Mouse (Mus musculus) gastrocnemius, postnatal 14 days (tissue): ENCODE measurements at regions not wholly inside any gene's neighbourhood (a gene's known extent, or its start where the extent isn't known, plus 50 kb on each side); places are given as distances from the start of the nearest gene placed in this dataset.

Source experiments
- DNase-seq: peaks from one replicate; pipeline ENCODE4 v3.0.0; 2021; ENCODE audit warnings: mixed read lengths
- intact Hi-C: fragments of 180-260 bp; cut with DNase I; formaldehyde crosslinking; loops from one replicate; pipeline ENCODE4 v1.15.1; 2025; ENCODE audit warnings: low total_unique reads

DNA sequence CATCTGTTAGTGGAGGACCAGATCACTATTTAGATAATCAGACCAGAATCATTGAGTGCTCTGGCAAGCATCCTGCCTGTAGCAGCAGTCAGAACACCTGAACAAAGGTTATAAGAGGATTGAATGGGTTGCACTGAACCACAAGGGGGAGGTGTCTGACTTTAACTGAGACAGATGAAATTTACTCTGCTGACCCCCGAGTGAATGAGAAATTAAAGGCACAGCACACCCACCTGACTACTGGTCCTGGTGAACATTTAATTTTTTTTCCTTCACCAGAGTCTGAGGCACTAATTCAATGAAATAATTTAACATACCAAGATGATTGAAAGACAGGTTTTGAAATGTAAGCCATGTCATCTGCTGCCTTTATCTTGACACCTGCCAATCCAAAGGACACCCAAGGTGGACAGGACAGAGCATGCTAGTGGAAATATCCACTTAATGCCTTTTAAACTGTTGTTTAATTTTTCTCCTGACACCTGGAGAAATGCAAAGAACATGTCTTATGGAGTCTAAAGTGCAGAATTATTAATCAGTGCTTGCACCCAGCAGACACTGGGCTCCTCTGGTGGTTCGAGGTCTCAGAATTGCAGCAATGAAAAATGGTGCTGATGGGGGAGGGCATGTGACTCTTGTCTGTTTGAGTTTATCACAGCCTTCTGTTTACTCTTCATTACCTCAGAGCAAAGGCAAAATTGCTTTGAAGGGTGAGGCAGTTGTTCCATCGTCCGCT lies 265.0 kb downstream of the Cmpk2 start:
- no peak for DNase-seq
- intact Hi-C loops, result no loop called here

GRCm38 (mm10) chr12:26723399-26723798 lies 254.4 kb downstream of the Cmpk2 start:
- DNase-seq, result no peak

GRCm38 (mm10) chr12:26698838-26699237 lies 229.8 kb downstream of the Cmpk2 start:
- DNase-seq, result no peak
- intact Hi-C loops, result no loop called here

More at GRCm38 (mm10) chr12:26723399-26723798, 254.4 kb downstream of the Cmpk2 start:
- intact Hi-C loops, result no loop called here

- DNase-seq, result no peak
Measured at GRCm38 (mm10) chr12:26688048-26688447, 219.0 kb downstream of the Cmpk2 start.

DNA sequence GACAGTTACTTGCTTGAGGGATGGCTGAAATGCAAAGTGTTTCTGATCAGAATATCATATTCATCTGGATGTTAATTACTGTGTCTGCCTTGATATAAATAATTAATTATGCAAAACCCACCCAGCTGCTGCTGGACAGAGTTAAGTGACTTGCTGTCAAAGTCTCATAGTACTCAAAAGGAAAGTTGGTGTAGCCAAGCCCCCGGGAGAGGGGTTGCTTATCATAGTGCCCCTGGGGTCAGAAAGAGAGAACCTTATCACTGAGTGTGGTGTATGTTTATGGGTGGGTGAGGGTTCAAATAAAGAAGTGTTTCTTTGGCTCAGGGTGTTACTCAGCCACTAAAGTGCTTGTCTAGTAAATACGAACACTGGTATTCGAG lies 211.6 kb downstream of the Cmpk2 start:
- no peak for DNase-seq
- intact Hi-C loops, result no loop called here

More at GRCm38 (mm10) chr12:26688048-26688447, 219.0 kb downstream of the Cmpk2 start:
- intact Hi-C loops, result no loop called here

DNA sequence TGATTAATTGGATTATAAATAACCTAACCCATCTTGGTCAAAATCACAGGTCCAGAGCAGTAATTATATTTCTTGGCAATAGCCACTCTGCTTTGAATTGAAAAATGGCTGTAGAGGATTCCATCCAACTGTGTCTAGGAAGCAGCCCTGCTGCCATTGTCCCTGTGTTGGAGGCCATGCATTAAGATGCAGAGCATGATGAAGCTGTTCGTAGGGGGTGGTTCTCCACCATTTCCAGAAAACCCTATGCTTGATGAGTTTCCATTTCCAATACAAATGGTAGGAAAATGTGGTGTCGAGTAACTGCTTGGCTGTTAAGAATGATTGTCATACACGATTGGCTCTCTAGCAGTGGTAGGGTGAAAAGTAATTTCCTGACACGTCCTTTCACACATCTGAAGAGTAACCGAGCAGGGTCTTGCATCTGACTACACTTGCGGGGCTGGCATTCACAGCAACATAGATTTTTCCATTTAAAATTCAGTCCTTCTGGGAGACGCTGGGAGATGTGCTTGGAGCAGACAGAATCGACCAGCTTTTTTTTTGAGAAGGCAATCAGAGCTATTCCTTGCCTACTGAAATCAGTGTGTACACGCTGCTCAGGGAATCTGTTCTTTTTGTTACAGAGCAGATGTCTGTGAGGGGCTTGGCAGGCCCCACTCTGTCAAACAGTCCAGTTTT lies 211.0 kb downstream of the Cmpk2 start:
- intact Hi-C loops, result no loop called here

DNA sequence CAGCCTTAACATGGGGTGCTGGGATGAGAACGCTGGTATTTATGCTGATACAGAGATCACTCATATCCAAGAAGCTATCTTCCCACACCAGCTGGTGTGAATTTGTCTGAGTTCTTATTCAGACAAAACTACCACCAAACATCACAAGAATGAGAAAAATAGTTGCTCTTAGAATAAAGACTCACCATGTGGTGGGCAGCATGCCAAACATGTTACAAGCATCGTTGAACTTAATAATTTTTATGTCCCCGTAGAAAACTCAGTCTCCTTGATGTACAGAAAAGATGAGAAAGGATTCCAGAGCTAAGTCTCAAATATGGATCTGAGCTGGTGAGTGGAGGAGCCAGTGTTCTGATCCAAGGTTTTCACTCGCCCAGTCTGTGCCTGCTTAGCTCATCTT lies 196.5 kb downstream of the Cmpk2 start:
- no peak for DNase-seq
- intact Hi-C loops, result no loop called here

More for the DNA sequence above, 211.0 kb downstream of the Cmpk2 start:
- DNase-seq, result no peak

- intact Hi-C loops, result no loop called here
- DNase-seq, result no peak
Measured at GRCm38 (mm10) chr12:26654251-26654650, 185.2 kb downstream of the Cmpk2 start.

DNA sequence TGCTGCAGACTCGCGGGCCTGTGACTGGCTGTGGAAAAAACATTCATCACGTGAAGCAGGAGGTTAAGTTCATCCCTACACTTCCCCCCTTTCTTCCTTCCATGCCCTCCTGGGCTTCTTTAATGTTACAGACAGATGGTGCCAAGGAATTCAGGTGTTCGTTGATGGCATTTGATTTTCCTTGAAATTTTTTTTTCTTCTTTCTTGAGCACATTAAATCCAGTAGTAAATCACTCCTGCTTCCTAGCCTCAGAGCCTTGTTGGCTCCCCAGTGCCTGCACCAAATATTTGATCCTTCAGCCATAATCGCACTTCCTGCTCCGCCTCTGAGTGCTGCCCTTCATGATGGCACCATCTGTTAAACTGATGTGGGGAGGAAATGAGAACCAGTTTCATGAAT lies 184.8 kb downstream of the Cmpk2 start:
- intact Hi-C loops, result no loop called here
- no peak for DNase-seq

DNA sequence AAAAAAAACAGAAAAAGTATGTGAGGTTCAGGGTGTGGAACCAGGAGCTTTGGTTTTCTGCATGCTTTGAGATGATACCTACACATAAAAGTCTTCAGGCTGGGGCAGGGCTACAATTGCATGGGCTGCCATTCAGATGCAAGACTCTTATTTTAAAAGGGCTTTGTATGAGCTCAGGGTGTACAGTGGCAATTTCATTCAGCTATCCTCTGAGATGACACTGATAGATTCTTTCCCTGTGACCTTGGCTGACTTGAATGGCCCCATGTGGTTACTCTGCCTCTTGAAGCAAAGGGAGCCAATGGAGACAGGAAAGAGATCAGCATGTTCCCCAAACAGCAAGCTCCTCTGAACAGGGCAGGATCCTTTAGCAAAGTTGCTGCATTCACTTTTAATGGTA lies 177.1 kb downstream of the Cmpk2 start:
- DNase-seq, result peak; percentile 10
- intact Hi-C loops, result no loop called here

DNA sequence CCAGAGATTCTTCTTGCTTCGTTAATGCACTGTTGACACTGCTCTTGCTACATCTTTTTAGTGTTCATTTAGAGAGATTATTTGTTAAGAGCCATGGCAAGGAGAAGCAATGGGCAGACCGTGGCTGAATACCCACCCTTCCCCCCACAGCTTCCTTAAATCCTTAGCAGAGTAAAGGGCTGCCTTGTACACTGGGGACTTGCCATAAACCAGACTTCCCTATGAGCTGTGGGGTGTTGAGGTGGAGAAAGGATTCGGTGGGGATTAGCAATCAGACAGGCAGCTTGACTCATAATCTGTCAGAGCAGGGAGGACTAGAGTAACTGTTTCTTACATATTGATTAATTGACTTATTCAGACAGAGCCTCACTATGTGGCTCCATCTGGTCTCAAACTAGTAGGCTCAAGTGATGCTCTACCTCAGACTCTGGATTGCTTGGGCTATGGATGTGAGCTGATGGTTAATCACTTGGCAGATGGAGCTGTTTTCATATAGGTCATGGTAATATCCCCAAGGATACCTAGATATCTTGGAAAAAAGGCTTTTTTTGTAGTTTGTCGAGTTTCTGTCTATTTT lies 166.7 kb downstream of the Cmpk2 start:
- no peak for DNase-seq
- intact Hi-C loops, result no loop called here

DNA sequence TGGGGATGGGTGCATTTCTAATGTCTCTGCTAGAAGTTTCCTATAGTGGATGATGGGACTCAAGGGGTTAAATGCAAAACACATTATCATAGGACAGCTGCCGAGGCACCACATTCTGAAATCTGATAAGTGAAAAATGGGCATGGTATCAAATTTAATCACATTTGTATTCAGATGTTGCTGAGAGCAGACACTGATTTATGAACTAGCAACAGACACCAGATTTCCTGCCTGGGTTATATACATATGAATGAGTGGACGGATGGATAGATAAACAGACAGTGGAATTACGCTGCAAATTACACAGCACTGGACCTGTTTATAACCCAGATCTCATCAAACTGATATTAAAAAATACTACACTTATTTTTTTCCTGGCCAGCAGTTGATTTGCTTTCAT lies 166.2 kb downstream of the Cmpk2 start:
- no peak for DNase-seq
- intact Hi-C loops, result no loop called here

- DNase-seq, result no peak
- intact Hi-C loops, result no loop called here
Measured at GRCm38 (mm10) chr12:26631795-26632122, 162.8 kb downstream of the Cmpk2 start.

GRCm38 (mm10) chr12:26631111-26631794 lies 162.2 kb downstream of the Cmpk2 start:
- DNase-seq, result no peak
- intact Hi-C loops, result no loop called here

- intact Hi-C loops, result no loop called here
Measured at GRCm38 (mm10) chr12:26621135-26621932, 152.3 kb downstream of the Cmpk2 start.

GRCm38 (mm10) chr12:26620501-26621134 lies 151.6 kb downstream of the Cmpk2 start:
- intact Hi-C loops, result no loop called here
- DNase-seq, result no peak

More at GRCm38 (mm10) chr12:26621135-26621932, 152.3 kb downstream of the Cmpk2 start:
- DNase-seq, result no peak

DNA sequence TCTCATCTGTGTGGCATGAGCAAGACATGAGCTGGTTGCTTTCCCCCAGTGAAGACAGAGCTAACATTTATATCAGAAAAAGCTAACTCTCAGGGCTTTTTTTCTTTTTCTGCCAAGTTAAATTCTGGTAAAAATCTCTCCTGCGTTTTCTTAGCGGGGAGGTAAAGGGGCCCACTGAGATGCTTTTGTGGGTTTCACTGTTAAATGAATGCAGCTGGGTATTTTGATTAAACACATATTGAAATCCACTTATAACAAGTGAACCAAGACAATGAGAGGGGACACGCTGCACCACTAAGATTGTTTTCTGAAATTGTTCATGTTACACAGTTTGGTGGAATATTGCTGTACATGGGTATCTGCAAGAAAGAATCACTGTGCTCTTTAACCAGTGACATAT lies 149.0 kb downstream of the Cmpk2 start:
- DNase-seq, result no peak
- intact Hi-C loops, result no loop called here

DNA sequence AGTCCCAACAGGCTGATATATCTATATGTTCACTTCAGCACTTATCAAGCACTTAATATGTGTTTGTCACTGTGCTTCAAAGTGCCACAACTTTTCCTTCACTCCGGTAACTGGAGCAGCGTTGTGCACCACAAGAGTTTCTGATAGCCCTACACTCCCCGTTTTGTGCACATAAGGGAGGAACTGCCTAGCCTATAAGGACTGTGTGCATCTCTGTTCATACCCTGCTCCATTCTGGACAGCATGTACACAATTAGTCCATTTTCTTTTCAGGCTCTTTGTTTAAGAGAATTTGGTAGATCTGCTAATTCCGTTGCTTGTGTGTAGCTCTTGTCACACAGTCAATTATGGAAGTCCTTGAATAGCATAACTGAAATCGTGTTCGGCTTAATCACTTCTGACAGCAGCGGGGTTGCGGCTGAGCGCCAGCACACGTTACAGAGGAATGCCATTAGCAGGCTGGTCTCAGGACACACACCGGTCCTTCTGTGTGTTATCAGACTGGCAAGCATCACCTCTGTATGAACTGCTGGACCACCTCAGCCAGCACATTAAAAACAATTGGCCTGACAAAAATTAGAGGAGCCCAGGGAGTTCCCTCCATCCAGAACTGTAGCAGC lies 144.2 kb downstream of the Cmpk2 start:
- DNase-seq, result no peak
- intact Hi-C loops, result no loop called here

DNA sequence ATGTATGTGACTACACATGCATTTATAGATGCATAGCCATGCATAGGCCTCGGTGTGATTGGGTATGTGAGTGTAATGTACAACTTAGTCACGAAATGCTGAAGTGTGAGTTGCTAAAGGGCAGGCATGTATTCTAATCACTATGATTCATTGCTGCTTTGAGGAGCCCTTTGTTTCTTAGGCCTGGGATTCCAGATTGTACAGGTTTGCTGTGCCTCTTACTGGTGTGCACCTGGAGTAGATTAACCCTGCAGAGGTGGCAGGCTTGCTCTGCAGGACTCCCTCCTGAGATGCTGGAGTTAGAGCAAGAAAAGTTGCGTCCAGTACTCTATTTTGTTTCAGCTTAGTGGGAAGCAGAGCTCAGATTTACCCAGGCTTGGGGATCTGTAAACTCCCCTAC lies 141.1 kb downstream of the Cmpk2 start:
- intact Hi-C loops, result no loop called here
- no peak for DNase-seq
